Mouse (Mus musculus) mesoderm, embryonic 11.5 days (tissue): Measurements from ENCODE around the gene Zbp1.
A peak's percentile ranks its signal among the peaks of the same experiment; 100 is the strongest.

Source experiments
- DNase-seq: peaks from one replicate; pipeline ENCODE4 v3.0.0-alpha.2; 2012; ENCODE audit warnings: low read depth, low spot score

The Zbp1 gene

GRCm38 (mm10) chr2:173216840-173217239, 1.9 kb downstream of the Zbp1 start:
- DNase-seq = no peak

GRCm38 (mm10) chr2:173212227-173212626, 6.5 kb downstream of the Zbp1 start:
- DNase-seq = no peak

- DNase-seq = no peak
These were observed 9.5 kb downstream of the Zbp1 start for GRCm38 (mm10) chr2:173209091-173209815.

GRCm38 (mm10) chr2:173207051-173207450, 11.7 kb downstream of the Zbp1 start:
- no peak for DNase-seq

GRCm38 (mm10) chr2:173205563-173206099, 13.1 kb downstream of the Zbp1 start:
- DNase-seq = no peak

- no peak for DNase-seq
These were observed 14.1 kb downstream of the Zbp1 start for GRCm38 (mm10) chr2:173204671-173205070.

GRCm38 (mm10) chr2:173203726-173204125, 15.0 kb downstream of the Zbp1 start:
- no peak for DNase-seq

GRCm38 (mm10) chr2:173202924-173203689, 15.6 kb downstream of the Zbp1 start:
- DNase-seq = no peak

- DNase-seq = no peak
These were observed 23.9 kb downstream of the Zbp1 start for GRCm38 (mm10) chr2:173194796-173195195.

- no peak for DNase-seq
These were observed 31.4 kb downstream of the Zbp1 start for GRCm38 (mm10) chr2:173187182-173187855.

- DNase-seq = peak; percentile 90
These were observed 32.4 kb downstream of the Zbp1 start for GRCm38 (mm10) chr2:173186047-173186943.

- DNase-seq = no peak
These were observed 33.4 kb downstream of the Zbp1 start for GRCm38 (mm10) chr2:173185282-173185681.

GRCm38 (mm10) chr2:173184475-173185080, 34.1 kb downstream of the Zbp1 start:
- no peak for DNase-seq

GRCm38 (mm10) chr2:173183836-173184460, 34.8 kb downstream of the Zbp1 start:
- DNase-seq = peak; percentile 74

- no peak for DNase-seq
These were observed 35.4 kb downstream of the Zbp1 start for GRCm38 (mm10) chr2:173183311-173183710.

- DNase-seq = no peak
These were observed 35.9 kb downstream of the Zbp1 start for GRCm38 (mm10) chr2:173182796-173183195.

- DNase-seq = no peak
These were observed 36.8 kb downstream of the Zbp1 start for GRCm38 (mm10) chr2:173181901-173182300.

GRCm38 (mm10) chr2:173181486-173181885, 37.2 kb downstream of the Zbp1 start:
- DNase-seq = no peak

- no peak for DNase-seq
These were observed 37.9 kb downstream of the Zbp1 start for GRCm38 (mm10) chr2:173180721-173181388.

- DNase-seq = no peak
These were observed 38.7 kb downstream of the Zbp1 start for GRCm38 (mm10) chr2:173180026-173180425.
